Mouse (Mus musculus) brown adipose tissue, adult 24 weeks (tissue): ENCODE data around the gene Btf3. TPM values are rescaled to one million over a fixed set of nuclear protein-coding genes. Genes with fewer than 3 reads are reported as not detected.

Experiments
- H3K27ac ChIP-seq: fragments of 200-500 bp; replicated peaks from 2 replicates; pipeline ENCODE4 v1.5.1; 2012; ENCODE audit warnings: low read depth, mild to moderate bottlenecking, low read length
- H3K4me1 ChIP-seq: fragments of 200-500 bp; 2 replicates; pipeline ENCODE4 v1.6.1; 2012; ENCODE audit warnings: low read length, mixed read lengths; ENCODE audit not compliant: control insufficient read depth, insufficient read depth, insufficient read length
- H3K4me3 ChIP-seq: fragments of 200-500 bp; 2 replicates; pipeline ENCODE4 v1.5.1; 2012; ENCODE audit warnings: low read depth, mild to moderate bottlenecking, low read length, moderate library complexity; ENCODE audit not compliant: insufficient read depth
- polyA plus RNA-seq: library from polyadenylated mRNA; stranded (reverse); fragments of >200 nt; gene quantifications from 2 replicates; pipeline ENCODE4 v1.2.4, GENCODE M21; 2012; ENCODE audit not compliant: missing spikeins, insufficient read depth, insufficient read length

The Btf3 gene
- 246 and 281 TPM in 2 replicates for polyA plus RNA-seq

DNA sequence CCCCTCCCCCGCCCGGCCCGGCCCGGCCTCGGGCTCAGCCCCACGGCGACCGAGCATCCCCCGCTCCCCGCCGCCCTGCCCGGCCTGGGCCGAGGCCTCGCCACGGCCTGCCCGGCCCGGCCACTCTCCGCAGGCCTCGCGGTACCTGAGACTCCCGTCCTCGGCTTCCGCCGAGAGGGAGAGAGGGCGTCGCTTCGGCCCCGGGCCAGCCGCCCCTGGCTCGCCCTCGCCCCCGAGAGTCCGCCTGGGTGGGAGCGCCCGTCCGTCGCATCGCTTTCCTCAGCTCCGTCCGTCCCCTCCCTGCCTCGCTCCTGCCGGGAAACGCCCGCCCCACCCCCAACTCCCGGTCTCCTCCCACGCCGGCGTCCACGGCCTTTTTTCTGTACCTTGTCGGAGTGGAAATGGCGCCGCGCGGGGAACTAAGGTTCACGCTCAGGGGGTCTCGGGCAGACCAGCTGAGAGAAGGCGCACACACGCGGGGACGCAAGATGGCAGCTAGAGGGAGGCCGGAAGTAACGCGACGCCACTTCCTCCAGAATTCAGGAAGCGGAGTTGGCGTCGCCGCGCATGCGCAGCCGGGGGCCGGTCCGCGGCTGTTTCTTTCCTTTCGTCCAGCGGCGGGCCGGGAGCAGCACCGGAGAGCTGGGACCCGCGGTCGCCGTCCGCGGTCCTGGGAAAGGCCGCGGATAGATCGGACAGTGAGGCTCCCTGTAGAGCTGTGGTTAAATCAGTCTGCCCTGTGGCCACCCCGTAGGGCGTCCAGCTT lies at the start of gene Btf3:
Gene Btf3 (minus strand): TSS at position 527 of the 766 bp plus-strand sequence.
- H3K4me3 ChIP-seq = peak within 1 kb of the TSS; percentile 91

DNA sequence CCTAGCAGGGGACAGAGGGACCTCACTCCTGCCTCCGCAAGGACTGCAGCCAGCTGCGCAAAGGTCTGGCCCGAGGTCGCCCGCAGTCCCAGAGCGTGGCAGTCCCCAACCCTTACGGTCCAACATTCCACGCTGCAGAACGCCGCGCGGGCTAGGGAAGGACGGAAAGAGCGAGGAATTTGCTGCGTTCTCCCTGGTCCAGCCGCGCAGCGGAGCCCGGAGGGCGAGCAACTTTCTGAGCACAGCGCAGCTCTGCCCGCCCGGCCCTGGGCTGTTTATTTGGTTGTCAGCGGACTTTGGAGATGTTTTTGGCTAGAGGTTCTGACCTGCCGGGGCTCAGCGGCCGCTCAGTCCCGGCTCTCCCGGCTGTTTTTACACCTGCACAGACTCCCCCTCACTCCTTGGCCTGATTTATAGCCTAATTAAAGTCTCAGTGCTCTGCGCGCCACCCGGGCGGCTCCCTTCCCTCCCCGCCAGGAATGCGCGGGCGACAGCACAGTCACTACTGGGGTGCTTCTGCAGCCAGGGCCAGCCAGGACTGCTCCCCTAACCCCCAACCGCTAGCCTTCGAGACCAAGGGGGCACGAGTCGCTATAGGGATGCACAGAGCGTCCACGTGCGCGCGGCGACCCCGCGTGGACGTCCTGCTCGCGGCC lies 49.1 kb upstream of the Btf3 start:
- Histone ChIP-seq H3K4me1 (no peaks in the 10 kb centered on the region), H3K4me3 (no peak overlapping the region), H3K27ac (no peak overlapping the region)

More for the DNA sequence above, at the start of gene Btf3:
- H3K27ac ChIP-seq = peak within 1 kb of the TSS; percentile 84
- peaks cover 4% of the 10 kb centered on the region for H3K4me1 ChIP-seq

DNA sequence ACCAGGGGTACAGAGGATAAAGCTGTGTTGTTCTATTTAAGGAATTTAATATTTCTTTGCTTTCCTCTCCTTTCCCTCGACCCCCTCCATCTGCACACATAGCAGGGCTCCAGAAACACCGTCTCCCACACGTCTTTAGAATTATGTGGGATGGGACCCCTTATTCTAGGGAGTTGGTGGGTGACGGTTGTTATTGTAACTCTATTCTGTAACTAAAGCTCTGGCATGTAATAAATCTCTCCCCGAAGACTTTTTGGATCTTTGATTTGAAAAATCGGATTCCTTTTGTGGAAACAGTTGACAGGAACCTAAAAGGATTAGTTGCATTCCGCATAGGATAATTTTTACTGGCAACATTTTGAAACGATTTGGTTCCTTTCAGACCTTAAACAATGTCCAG lies 48.3 kb upstream of the Btf3 start:
- Histone ChIP-seq H3K4me3 (no peak overlapping the region), H3K4me1 (no peaks in the 10 kb centered on the region), H3K27ac (no peak overlapping the region)

DNA sequence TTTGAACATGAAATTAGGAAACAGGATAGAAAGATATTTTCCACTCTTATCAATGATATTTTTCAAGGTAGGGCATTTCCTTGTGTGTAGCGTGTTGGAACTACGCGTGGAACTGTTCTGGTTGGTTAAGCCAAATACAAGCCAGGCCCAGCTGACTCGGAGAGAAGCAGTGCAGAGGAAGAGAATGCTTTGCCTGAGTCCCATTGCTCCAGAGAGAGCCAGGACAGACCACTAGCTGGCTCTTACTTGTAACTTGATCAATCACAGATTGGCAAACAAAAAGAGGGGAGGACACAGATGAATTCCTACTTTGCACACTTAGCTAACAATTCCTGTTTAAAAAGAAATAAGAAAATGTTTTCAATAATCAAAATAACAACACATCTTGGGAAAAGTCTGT lies 46.2 kb upstream of the Btf3 start:
- Histone ChIP-seq H3K27ac (no peak overlapping the region), H3K4me1 (no peaks in the 10 kb centered on the region), H3K4me3 (0 out of 2 replicates have a peak overlapping the region, but pooled peaks have one; percentile 6)

DNA sequence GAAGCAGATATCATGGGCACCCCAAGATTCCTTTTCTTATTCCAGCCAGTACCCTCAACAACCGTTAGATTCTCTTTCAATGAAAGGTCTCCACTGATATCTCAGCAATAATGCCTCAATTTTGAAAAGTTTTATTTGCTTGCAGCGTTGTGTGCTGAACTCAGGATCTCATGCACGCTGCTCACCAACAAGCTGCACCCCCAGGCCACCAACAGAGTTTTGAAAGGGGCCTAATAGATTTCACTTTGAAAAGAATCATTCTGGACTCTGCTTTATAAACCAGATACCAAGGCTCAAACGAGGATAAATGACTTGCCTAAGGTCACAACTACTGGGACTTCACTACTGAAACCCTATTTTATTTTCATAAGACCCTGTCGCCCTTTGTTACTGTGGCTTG lies 44.4 kb upstream of the Btf3 start:
- Histone ChIP-seq H3K4me1 (no peaks in the 10 kb centered on the region), H3K27ac (no peak overlapping the region), H3K4me3 (no peak overlapping the region)

DNA sequence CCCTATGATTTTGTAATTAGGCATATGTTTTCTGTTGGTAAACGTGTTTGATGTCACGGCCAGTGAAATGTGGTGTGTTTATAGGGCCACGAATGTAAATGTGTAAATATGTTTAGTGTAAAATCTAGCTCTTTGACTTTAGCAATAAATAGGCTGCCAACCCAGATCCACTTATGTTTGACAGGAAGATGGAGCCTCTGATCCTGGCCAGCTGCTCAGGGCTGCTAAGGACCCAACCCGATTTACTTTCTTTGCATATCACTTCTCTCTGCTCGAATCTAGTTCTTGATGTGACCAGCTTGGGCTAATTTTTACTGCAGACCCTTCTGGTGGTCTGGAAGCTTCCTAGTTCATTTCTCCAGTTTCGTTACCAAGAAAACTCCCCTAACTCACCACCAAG lies 43.6 kb upstream of the Btf3 start:
- Histone ChIP-seq H3K4me1 (no peaks in the 10 kb centered on the region), H3K4me3 (no peak overlapping the region), H3K27ac (no peak overlapping the region)

DNA sequence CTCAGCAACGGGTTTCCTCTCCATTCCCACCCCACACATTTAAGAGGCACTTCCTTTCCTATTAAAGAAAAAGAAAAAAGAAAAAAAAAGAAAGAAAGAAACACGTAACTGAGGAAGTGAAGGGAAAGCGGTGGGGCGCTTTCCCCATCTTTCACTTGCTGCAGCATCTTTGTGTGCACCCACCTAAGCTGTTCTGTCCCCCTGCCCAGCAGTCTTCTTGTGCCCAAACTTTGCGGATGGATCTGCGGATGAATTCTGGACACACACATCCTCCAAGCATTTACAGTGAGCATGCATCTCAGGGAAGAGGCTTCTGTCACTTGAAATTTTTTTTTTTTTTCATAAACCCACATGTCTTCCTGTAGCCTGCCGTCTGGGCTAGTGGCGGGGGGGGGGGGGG lies 42.5 kb upstream of the Btf3 start:
- no peak overlapping the region for H3K4me3 ChIP-seq
- H3K27ac ChIP-seq = no peak overlapping the region
- peaks cover 5% of the 10 kb centered on the region; the same call in 1 of the 2 replicates for H3K4me1 ChIP-seq

DNA sequence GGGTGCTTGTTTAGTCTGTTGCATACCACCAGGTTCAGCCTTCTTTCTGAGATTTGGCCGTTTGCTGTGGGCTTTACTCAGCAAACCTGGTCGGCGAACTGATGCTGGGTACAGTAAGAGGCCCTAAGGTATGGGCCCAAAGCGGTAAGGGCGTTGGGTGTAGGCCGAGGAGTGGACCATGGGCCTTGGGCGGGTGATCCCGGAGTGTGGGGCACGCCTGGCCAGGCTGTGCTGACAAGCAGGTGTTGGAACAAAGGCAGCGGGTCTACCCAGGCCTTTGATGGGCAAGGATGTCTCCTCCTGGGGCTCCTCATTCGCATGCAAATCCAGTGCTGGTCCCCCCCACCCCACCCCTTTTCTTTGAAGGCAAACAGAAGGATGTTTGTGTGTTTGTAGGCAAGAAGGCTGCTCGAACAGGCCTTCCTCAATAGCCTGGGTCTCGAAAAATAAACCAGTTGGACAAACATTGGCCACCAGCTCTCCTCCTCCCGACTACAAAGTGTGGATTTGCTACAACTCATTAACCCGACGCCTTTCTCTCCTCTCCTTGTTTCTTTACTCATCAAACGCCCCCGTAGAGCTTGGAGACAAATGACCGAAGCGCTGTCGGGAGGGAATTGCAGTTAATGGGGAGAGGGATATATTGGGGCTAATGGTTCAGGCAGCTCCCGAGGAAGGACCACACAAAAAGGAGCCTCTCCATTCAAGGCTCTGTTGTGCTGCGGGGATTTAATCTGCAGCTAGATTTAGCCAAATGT lies 41.8 kb upstream of the Btf3 start:
- no peak overlapping the region for H3K4me3 ChIP-seq
- H3K4me1 ChIP-seq = peaks cover 7% of the 10 kb centered on the region; the same call in 1 of the 2 replicates
- H3K27ac ChIP-seq = no peak overlapping the region

DNA sequence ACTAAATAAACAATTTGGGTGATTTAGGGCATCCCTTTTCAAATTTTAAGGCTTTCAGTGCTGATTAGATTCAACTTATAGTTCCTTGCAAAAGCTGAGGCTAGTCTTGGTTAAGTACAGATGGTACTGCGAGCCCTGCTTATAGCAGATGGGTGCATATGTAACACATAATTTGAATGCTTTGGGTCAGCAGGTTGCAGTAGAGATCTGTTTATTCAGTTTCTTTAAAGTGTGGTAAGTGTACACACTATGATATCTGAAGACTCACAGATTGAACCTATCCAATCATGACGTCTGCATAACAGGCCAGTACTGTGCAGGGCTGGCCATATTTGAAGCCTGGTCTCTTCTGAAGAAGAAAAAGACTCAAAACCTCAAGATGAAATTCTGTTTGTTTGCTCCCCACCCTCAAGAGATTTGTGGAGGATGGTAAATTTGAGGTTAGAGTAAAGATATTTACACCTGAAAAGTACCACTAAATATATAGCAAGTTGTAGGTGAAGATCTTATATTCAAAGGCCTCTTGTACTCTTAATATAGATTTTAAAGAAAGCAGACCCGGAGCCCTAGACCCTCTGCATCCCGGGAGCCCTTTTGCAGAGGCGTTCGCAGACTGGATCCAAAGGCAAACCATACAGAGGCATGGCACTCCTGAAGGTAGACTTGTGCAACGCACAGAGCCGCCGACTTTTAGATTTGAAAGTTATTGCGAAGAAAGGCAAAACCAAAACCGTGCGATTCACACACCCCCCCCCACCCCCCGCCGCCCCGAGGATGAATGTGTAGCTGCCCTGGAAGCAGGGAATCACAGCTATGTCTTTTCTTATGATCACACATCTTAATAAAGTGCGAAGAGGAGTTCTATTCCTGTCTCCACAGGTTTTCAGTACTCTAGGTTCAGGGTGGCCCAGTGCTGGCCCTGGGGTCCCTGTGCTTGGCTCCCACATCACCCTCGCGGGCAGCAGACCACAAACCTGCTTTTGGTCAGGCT lies 40.9 kb upstream of the Btf3 start:
- Histone ChIP-seq H3K27ac (no peak overlapping the region), H3K4me3 (no peak overlapping the region), H3K4me1 (peaks cover 7% of the 10 kb centered on the region; the same call in 1 of the 2 replicates)

DNA sequence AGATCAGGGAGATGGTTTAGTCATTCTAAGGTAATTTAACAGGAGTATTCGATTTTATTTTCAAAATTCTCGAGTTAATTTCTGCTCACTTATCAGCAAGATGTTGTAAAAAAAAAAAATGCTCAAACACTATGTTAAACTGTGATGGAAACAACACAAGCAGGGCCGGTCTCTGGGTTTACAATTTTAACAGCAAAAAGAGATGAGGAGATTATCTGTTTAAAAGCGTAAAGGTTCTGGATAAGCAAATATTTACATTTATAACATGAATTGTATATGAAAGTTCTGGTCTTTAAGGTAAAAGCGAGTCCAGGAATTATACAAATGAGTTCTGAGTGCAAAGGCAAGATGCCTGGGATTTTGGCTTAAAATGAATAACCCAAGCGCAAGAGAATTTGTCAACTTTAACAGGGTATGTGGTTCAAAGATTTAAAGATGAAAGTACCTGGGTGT lies 40.2 kb upstream of the Btf3 start:
- Histone ChIP-seq H3K27ac (no peak overlapping the region), H3K4me3 (no peak overlapping the region), H3K4me1 (peaks cover 7% of the 10 kb centered on the region; the same call in 1 of the 2 replicates)

DNA sequence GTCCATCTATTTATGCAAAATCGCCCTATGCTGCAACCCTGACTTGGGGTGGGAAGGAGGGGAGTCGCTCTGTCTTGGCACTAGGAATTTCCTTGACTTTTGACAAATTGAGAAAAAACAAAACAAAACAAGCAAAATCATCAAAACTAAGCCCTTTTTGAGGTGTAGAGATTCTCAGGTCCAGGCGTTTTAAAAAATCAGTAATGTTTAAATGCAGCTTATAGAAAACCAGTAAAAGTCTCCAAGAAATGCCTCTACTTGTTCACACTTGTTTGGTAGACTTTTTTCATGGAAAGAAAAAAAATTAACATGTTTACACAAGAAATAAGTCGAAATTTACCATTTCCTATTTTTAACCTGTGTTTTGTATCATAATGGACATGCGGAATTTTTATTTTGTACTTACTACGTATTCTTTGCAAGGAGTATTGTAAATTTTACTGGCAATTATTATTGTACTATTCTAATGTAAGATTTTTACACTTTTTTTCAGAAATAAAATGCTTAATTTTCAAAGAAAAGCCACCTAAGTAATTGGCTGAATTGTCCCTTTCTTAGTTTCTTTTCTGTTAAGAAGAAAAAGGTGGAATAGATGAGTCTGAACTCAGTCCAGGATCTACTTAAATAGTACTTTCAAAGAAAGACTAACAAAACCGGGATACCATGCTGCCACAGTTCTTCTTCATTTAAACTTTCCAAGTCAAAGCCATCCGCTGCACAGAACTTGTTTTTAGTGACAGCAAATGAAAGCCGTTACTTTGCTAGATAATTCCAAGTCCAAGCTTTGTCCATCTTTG lies 39.6 kb upstream of the Btf3 start:
- Histone ChIP-seq H3K4me1 (peaks cover 7% of the 10 kb centered on the region; the same call in 1 of the 2 replicates), H3K4me3 (peak overlapping the region; percentile 58; the same call in 1 of the 2 replicates), H3K27ac (no peak overlapping the region)

DNA sequence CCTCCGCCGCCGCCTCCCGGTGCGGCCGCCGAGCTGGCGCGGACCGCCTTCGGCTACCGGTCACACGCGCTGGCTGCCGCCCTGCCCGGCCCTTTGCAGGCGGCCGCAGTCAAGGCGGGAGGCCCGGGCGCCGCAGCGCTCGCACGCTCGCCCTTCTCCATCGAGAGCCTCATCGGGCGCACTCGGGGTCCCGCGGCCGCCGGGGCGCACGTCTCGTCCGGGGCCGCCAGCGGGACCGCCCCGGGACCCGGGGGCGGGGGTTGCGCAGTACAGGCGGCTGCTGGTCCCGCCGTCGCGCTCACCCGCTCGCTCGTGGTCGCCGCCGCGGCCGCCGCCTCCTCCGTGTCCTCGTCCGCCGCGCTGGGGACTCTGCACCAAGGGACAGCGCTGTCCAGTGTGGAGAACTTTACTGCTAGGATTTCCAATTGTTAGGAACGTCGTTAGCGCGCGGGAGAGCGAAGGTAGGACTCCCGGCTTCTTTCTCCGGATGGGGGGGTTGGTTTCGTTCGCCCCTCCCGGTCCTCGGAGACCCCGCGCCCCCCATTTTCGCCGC lies 38.8 kb upstream of the Btf3 start:
- peaks cover 7% of the 10 kb centered on the region; the same call in 1 of the 2 replicates for H3K4me1 ChIP-seq
- no peak overlapping the region for H3K27ac ChIP-seq
- H3K4me3 ChIP-seq = peak overlapping the region; percentile 58

DNA sequence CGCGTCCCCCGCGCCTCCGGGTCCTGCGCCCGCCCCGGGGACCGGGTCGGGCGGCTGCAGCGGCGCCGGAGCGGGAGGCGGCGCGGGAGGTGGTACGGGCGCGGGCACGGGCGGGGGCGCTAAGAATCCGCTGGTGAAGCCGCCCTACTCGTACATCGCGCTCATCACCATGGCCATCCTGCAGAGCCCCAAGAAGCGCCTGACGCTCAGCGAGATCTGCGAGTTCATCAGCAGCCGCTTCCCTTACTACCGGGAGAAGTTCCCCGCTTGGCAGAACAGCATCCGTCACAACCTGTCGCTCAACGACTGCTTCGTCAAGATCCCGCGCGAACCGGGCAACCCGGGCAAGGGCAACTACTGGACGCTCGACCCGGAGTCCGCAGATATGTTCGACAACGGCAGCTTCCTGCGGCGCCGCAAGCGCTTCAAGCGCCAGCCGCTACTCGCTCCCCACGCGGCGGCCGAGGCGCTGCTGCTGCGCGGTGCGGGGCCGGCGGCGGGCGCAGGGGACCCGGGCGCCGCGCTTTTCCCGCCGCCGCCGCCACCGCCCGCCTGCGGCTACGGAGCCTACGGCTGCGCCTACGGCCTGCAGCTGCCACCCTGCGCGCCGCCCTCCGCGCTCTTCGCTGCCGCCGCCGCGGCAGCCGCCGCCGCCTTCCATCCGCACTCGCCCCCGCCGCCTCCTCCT lies 38.2 kb upstream of the Btf3 start:
- H3K4me1 ChIP-seq = peaks cover 7% of the 10 kb centered on the region; the same call in 1 of the 2 replicates
- H3K27ac ChIP-seq = no peak overlapping the region
- peak overlapping the region; percentile 58 for H3K4me3 ChIP-seq
